Mouse (Mus musculus): ENCODE results near the gene Il33.

Gene Il33

DNA sequence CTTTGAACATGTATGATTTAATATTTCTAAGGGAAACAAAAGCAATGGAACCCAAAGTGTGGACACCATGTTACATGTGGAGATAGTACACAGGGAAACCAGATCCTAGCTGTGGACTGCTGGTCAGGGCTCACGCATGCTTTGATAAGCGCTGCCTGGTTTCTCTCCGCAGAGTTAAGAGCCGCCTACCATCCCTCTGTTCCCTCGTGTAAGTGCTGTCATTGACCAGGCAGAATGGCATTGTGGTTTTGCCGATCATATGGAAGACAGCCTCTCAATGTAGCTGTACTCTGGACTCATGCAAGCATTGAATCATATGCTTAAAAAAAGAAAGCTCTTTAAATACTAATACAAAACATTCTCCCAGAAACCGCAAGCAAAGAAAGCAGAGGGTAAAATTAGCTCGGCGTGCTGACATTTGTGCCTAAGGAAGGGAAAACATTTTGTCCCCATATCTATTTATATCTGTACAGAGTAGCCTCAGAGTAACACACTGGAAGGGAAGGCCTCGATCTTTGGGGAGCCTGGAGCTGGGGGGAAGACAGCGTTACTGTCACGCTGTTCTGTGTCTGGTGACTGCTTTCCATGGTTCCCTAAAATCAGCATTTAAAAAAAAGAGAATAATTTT is 61.7 kb downstream of the Il33 start:
- no peak for DNase-seq (ENCODE audit: low read depth)

DNA sequence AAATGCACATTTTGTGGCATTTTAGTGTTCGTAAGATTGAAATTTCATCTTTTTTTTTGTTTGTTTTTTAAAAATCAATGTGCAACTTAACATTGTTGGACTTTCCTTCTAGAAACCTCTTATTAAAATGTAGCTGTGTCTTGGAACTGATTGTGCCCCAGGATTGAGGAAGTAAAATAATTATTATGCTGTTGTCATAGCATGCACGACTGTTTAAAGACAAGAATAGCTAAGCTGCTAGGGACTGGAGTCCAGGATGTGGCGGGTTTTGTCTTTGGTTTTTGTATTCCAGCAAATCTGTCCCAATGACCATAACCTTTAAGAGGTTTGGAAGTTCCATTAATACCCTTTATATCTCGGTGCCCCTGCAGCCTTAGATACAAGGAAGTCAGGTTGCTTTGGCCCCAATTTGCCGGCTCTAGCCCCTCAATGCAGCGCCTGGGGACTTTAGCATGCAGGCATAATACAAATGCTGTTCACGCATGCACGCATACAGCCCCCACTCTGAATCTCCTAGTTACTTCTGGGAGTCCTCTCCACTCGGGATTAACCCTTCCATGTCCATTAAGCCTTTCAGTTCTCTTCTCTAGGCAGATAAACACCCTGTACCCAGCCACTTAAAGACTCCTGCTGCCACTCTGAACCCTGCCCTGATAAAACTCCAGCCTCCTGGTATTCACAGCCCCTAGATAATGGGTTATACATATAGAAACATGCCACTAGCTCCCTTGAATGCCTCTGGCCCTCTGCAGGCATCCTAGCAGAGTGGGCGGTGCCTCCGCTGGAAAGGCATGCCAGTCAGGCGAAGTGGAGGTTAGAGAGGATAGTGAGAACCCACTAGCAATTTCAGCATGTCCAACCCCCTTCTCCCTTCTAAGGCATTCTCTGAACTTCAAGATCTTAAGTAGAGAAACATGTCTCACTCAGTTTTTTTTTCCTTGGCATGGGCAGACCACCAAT is 75.8 kb downstream of the Il33 start:
- DNase-seq (ENCODE audit: low read depth) = no peak

DNA sequence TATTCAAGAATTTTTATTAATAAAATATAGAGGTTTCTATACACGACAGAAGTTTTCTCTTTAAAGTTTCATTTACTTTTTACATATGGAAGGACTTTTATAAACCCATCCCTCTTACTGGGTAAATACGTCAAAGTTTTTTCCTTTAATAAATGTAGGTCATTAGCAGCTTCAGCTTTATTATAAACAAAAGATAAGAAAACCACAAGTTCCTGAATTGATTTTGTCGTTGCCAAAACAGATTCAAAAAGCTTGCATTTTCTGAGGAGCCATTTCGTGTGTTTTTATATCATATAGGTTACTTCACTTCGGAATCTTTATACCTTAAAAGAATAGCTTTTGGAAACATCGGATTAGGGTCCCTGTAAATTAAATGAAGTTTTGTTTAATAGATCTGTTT is 76.6 kb downstream of the Il33 start:
- no peak for DNase-seq (ENCODE audit: low read depth)

- DNase-seq (ENCODE audit: low read depth) = no peak
Measured at GRCm38 (mm10) chr19:30003621-30004020, 78.7 kb downstream of the Il33 start, which contains the start of gene Trpd52l3. Gene Trpd52l3, plus strand, starts transcription at chr19:30003790.

GRCm38 (mm10) chr19:30006371-30006770 is 81.5 kb downstream of the Il33 start:
- no peak for DNase-seq (ENCODE audit: low read depth)

All from naive thymus-derived CD4-positive, alpha-beta T cell, adult 2 months (primary cell).